Mouse (Mus musculus) testis, adult 2 months (tissue): ENCODE measurements around the gene Cyp2u1. TPM values are rescaled to one million over a fixed set of nuclear protein-coding genes. Genes with fewer than 3 reads are reported as not detected.

ENCODE experiments used
- H3K27ac ChIP-seq: fragments of 200-500 bp; 2 replicates; pipeline ENCODE4 v1.5.1; 2012; ENCODE audit warnings: low read depth, low read length; ENCODE audit not compliant: control insufficient read depth, insufficient read depth
- H3K27me3 ChIP-seq: fragments of 200-500 bp; 2 replicates; pipeline ENCODE4 v1.6.1; 2012; ENCODE audit warnings: mild to moderate bottlenecking, low read length, moderate library complexity; ENCODE audit not compliant: control insufficient read depth, insufficient read depth
- H3K36me3 ChIP-seq: fragments of 200-500 bp; 2 replicates; pipeline ENCODE4 v1.6.1; 2012; ENCODE audit warnings: mild to moderate bottlenecking, low read length; ENCODE audit not compliant: control insufficient read depth, insufficient read depth
- H3K4me1 ChIP-seq: fragments of 200-500 bp; 2 replicates; pipeline ENCODE4 v1.6.1; 2012; ENCODE audit warnings: low read length; ENCODE audit not compliant: control insufficient read depth, insufficient read depth
- H3K4me3 ChIP-seq: fragments of 200-500 bp; 2 replicates; pipeline ENCODE4 v1.5.1; 2012; ENCODE audit warnings: low read depth, mild to moderate bottlenecking, low read length, moderate library complexity, mixed read lengths; ENCODE audit not compliant: control insufficient read depth
- CTCF ChIP-seq: fragments of 200-500 bp; IDR thresholded peaks from 2 replicates; pipeline ENCODE4 v1.5.1; 2012; ENCODE audit warnings: low read depth, mild to moderate bottlenecking, inconsistent platforms, low read length, moderate library complexity; ENCODE audit not compliant: control insufficient read depth, insufficient read depth, insufficient replicate concordance
- POLR2A ChIP-seq: fragments of 200-500 bp; IDR thresholded peaks from 2 replicates; pipeline ENCODE4 v1.6.1; 2012; ENCODE audit warnings: low read depth, mild to moderate bottlenecking, inconsistent platforms, low read length, moderate library complexity; ENCODE audit not compliant: control insufficient read depth
- polyA plus RNA-seq: library from polyadenylated mRNA; depleted of rRNA; stranded (reverse); fragments of >200 nt; gene quantifications from 2 replicates; pipeline ENCODE4 v1.2.3, GENCODE M21; 2012; rRNA removed

Gene Cyp2u1
- polyA plus RNA-seq, result 4.6 and 4.7 TPM in 2 replicates

DNA sequence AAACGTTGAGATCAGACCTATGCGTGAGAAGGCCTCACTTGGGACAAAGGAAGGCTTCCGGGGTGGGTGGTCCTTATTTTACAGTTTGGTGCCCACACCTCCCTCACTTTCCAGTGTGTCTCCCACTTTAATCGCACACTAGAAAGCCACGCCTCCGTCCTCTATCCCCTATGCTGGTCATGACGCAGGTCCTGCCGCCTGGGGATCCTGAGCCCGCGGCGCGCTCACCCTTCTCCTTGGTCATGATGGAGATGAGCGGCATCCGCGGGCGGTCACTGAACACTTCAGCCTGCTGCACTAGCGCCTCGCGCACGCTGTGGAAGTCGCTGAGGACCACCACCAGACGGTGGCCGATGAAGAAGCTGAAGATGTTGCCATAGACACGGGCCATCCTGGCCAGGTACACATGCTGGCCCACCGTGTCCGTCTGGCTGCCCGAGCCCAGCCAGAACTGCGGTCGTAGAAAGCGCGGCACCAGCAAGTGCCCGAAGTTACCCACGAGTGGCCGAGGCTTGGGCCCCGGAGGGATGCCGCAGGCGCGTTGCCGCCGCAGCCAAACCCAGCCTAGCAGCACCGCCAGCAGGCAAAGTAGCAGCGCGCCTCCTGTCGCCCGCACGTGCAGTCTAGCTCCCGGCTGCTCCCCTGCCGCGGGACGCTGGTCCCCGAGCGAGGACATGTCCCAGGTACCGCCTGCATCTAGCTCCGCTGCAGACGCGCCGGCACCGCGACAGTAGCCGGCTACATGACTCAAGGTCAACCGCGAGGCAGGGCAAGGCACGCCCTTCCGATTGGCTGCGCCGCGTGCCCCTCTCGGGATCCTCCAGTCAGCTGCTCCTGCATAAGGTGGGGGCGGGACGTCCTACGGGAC, at the start of gene Cyp2u1:
Gene Cyp2u1 (minus strand): TSS at position 776 of the 868 bp plus-strand sequence.
- H3K27ac ChIP-seq, result no peak within 1 kb of the TSS
- no peaks in the 10 kb centered on the region for H3K27me3 ChIP-seq
- H3K4me1 ChIP-seq, result peaks cover 2% of the 10 kb centered on the region; the same call in 1 of the 2 replicates
- no peaks in the 10 kb centered on the region for H3K36me3 ChIP-seq
- H3K4me3 ChIP-seq, result peak within 1 kb of the TSS; percentile 86
- no peak for TF ChIP-seq CTCF
- TF ChIP-seq POLR2A, result 0 out of 2 replicates have a peak, but pooled peaks have one; percentile 9

DNA sequence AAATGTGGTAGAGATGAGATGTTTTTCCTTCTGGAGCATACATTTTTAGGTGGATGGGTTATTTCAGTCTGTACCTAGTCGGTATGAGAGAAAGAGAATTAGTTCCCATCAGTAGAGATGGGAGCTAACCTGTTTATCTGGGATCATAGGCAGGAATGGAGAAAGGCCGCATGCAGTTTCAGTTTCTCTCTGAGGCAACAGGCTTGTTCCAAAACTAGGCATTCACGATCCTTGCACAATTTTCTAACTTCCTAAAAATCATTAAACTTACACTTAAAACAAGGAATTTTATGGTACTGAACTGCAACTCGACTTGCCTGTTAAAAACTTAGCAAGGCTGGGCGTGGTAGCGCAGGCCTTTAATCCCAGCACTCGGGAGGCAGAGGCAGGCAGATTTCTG, 47.5 kb upstream of the Cyp2u1 start:
- Histone ChIP-seq H3K4me3 (no peak overlapping the region), H3K4me1 (peaks cover 4% of the 10 kb centered on the region; the same call in 1 of the 2 replicates), H3K27ac (no peak overlapping the region), H3K36me3 (no peaks in the 10 kb centered on the region), H3K27me3 (no peaks in the 10 kb centered on the region)
- TF ChIP-seq POLR2A (no peak), CTCF (no peak)

DNA sequence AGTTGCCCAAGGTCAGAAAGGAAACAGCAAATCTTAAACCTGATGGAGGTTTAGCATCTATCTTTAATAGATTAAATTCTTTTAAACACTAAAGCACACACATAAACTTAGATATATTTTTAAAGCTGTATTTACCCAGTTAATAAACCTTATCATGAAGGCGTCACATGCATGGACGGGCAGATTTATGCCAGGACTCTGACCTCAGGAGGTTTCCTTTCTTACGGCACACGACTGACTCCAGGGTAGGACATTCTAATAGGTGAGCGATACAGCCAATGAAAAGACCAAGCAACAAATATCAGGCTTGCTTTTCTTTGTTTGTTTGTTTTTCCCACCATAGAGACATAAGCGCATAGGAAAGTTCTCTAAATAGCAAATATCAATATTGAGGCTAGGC, 46.0 kb upstream of the Cyp2u1 start:
- no peak overlapping the region for H3K27ac ChIP-seq
- H3K36me3 ChIP-seq, result no peaks in the 10 kb centered on the region
- peaks cover 4% of the 10 kb centered on the region; the same call in 1 of the 2 replicates for H3K4me1 ChIP-seq
- TF ChIP-seq CTCF (no peak), POLR2A (no peak)
- no peaks in the 10 kb centered on the region for H3K27me3 ChIP-seq
- H3K4me3 ChIP-seq, result no peak overlapping the region

- Histone ChIP-seq H3K4me3 (no peak overlapping the region), H3K4me1 (peaks cover 4% of the 10 kb centered on the region; the same call in 1 of the 2 replicates), H3K36me3 (no peaks in the 10 kb centered on the region), H3K27me3 (no peaks in the 10 kb centered on the region), H3K27ac (no peak overlapping the region)
- no peak for TF ChIP-seq CTCF
- no peak for TF ChIP-seq POLR2A
These were observed 45.5 kb upstream of the Cyp2u1 start for GRCm38 (mm10) chr3:131348579-131348950.

- no peaks in the 10 kb centered on the region for H3K27me3 ChIP-seq
- no peak overlapping the region for H3K27ac ChIP-seq
- peak; percentile 79; the same call in 1 of the 2 replicates for TF ChIP-seq CTCF
- TF ChIP-seq POLR2A, result no peak
- no peak overlapping the region for H3K4me3 ChIP-seq
- H3K36me3 ChIP-seq, result no peaks in the 10 kb centered on the region
- peaks cover 4% of the 10 kb centered on the region; the same call in 1 of the 2 replicates for H3K4me1 ChIP-seq
These were observed 45.0 kb upstream of the Cyp2u1 start for GRCm38 (mm10) chr3:131347831-131348578.

DNA sequence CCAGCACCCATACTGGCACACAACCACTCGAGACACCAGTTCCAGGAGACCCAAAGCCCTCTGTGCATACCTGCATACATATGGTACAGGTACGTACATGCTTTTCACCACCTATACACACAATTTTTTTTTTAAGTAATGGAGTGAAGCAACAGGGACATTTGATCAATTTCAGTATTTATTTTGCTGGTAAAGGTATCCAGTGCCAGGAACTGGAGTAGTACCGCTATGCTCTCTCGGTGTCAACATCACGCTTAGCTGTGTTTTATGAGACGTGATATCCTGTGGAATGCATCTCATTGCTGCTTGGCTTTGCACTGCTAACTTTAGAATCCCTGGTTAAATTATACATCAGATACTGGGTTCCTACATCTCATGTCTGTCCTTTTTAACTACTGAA, 42.9 kb upstream of the Cyp2u1 start:
- H3K36me3 ChIP-seq, result no peaks in the 10 kb centered on the region
- TF ChIP-seq CTCF (no peak), POLR2A (no peak)
- no peaks in the 10 kb centered on the region for H3K27me3 ChIP-seq
- peaks cover 4% of the 10 kb centered on the region; the same call in 1 of the 2 replicates for H3K4me1 ChIP-seq
- H3K27ac ChIP-seq, result no peak overlapping the region
- peak overlapping the region; percentile 66 for H3K4me3 ChIP-seq

DNA sequence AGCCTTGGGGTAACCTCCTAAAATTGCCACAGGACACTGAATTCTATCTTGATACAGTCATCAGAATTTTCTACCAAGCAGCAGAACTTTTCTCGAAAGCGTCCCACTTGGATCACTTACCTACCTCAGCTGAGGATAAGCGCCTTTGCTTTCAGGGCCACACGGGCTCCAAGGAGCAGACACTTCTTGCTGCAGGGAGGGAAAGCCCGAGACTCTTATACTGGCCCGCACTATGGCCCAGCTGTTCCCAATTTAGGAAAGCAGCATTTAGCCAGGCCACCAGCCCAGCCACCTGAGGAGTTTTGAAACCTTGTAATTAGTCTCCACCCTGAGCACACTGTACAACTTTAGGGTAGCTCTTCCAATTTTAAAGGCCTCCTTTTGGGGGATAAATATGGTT, 40.3 kb upstream of the Cyp2u1 start:
- TF ChIP-seq POLR2A (no peak), CTCF (no peak)
- H3K4me3 ChIP-seq, result peak overlapping the region; percentile 66
- H3K4me1 ChIP-seq, result peaks cover 4% of the 10 kb centered on the region; the same call in 1 of the 2 replicates
- H3K27me3 ChIP-seq, result no peaks in the 10 kb centered on the region
- H3K36me3 ChIP-seq, result no peaks in the 10 kb centered on the region
- H3K27ac ChIP-seq, result no peak overlapping the region
